Comparison of ENCODE assay signal across 12 mouse cellular contexts in the genomic region with DNA sequence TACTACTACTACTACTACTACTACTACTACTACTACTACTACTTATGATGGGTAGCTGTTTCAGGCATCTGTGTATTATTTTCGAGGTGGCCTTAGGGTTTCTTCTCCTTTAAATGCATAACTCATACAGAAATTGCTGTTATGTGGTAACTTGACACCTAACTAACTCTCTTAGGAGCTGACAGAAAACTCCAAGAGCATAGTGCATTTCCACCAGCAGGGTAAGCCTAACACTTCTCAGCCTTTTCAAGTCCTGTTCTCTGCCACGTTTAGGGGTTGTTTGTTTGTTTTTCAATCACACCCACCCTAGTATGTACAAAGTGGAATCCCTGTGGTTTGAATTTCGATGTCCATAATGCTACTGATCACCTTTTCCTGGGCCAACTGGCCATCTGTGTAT.
"Had no signal": no experiment of that assay in that cellular context is flagged by ENCODE, and none has a peak within 500 bp of the region (broad histone marks: within the 10 kb centered on the region; RNA-seq: fewer than 3 reads in every experiment).

No protein-coding gene starts in this region.

- H3K9ac ChIP-seq: limb, embryonic 12.5 days; liver, embryonic 13.5 days; liver, postnatal 0 days had no signal

- DNase-seq: kidney, adult 8-10 months; kidney, postnatal 10 days; kidney, postnatal 4 days; layer of hippocampus, adult 9-11 months; layer of hippocampus, postnatal 36 days; liver; liver, embryonic 13.5 days; liver, postnatal 0 days; lung, postnatal 36 days; thymus, adult 18-20 months; thymus, postnatal 14 days had no signal

- H3K27ac ChIP-seq: liver, embryonic 13.5 days had no signal

- H3K36me3 ChIP-seq: limb, embryonic 12.5 days; liver, embryonic 13.5 days had no signal

- H3K4me1 ChIP-seq: liver, embryonic 13.5 days had no signal

- H3K4me3 ChIP-seq: limb, embryonic 12.5 days; liver, embryonic 13.5 days had no signal

- H3K27me3 ChIP-seq: limb, embryonic 12.5 days; liver, embryonic 13.5 days had no signal

- H3K9me3 ChIP-seq: limb, embryonic 12.5 days; liver, embryonic 13.5 days had no signal

- H3K4me2 ChIP-seq: limb, embryonic 12.5 days; liver, embryonic 13.5 days had no signal

- ATAC-seq: liver, postnatal 0 days had no signal
